ENCODE assay signal across 16 mouse cellular contexts in genomic region chr11:120575046-120575445, GRCm38 (mm10). TPM values are rescaled to one million over a fixed set of nuclear protein-coding genes. Genes with fewer than 3 reads are reported as not detected.
DNase-seq lines count a peak whose midpoint lies in the region; ATAC-seq and TF ChIP-seq lines count a peak whose summit lies in the region.
"Had no signal": no experiment of that assay in that cellular context is flagged by ENCODE, and none has a peak within 500 bp of the region (broad histone marks: within the 10 kb centered on the region; RNA-seq: fewer than 3 reads in every experiment).

No protein-coding gene starts in this region.

- no peak for TF ChIP-seq CTCF in kidney, postnatal 0 days (IDR thresholded peaks at IDR 0.05; ENCODE audit: low read depth)
- no peak for TF ChIP-seq CTCF in kidney, adult 2 months (conservative IDR thresholded peaks at IDR 0.05; ENCODE audit: insufficient read depth, insufficient read length, low read depth, low read length)

- no peaks in the 10 kb centered on the region for H3K9me3 ChIP-seq in forebrain, embryonic 10.5 days
- H3K9me3 ChIP-seq in forebrain, embryonic 14.5 days (replicated peaks; ENCODE audit: control insufficient read depth, low read length) = no peaks in the 10 kb centered on the region
- H3K9me3 ChIP-seq in kidney, postnatal 0 days (replicated peaks; ENCODE audit: low read length) = no peaks in the 10 kb centered on the region
- no peaks in the 10 kb centered on the region for H3K9me3 ChIP-seq in embryonic facial prominence, embryonic 10.5 days
- H3K9me3 ChIP-seq in liver, embryonic 13.5 days (replicated peaks) = no peaks in the 10 kb centered on the region

- DNase-seq in forebrain, embryonic 10.5 days (ENCODE audit: extremely low spot score, low spot score) = no peak
- DNase-seq in forebrain, embryonic 14.5 days (ENCODE audit: low spot score) = no peak
- no peak for DNase-seq in kidney, postnatal 0 days (ENCODE audit: low spot score)
- DNase-seq in kidney, adult 2 months = no peak
- DNase-seq in embryonic facial prominence, embryonic 10.5 days (ENCODE audit: low spot score) = no peak
- no peak for DNase-seq in liver, embryonic 13.5 days
- DNase-seq in gastrocnemius, adult 8-10 months (ENCODE audit: low spot score in 2 of 2) = no peak
- no peak for DNase-seq in adrenal gland, adult (ENCODE audit: inconsistent age in 2 of 2, low spot score in 1 of 2)
- DNase-seq: cerebellum, adult 18-20 months; embryo, embryonic 11 days; heart, adult 18-20 months; kidney, postnatal 36 days; layer of hippocampus, postnatal 36 days; lung, postnatal 4 days had no signal

- no peaks in the 10 kb centered on the region for H3K27me3 ChIP-seq in forebrain, embryonic 10.5 days (ENCODE audit: poor library complexity, severe bottlenecking)
- H3K27me3 ChIP-seq in forebrain, embryonic 14.5 days (replicated peaks; ENCODE audit: control insufficient read depth, insufficient read depth, low read length) = no peaks in the 10 kb centered on the region
- H3K27me3 ChIP-seq in kidney, postnatal 0 days (ENCODE audit: insufficient read depth, low read length) = no peaks in the 10 kb centered on the region
- no peaks in the 10 kb centered on the region for H3K27me3 ChIP-seq in kidney, adult 2 months (replicated peaks; ENCODE audit: control insufficient read depth, insufficient read depth, low read length)
- no peaks in the 10 kb centered on the region for H3K27me3 ChIP-seq in embryonic facial prominence, embryonic 10.5 days (replicated peaks; ENCODE audit: low read depth, poor library complexity, severe bottlenecking)
- no peaks in the 10 kb centered on the region for H3K27me3 ChIP-seq in liver, embryonic 13.5 days

- no peak for TF ChIP-seq POLR2A in kidney, adult 2 months (IDR thresholded peaks at IDR 0.05; ENCODE audit: low read depth, low read length)

- H3K4me3 ChIP-seq in forebrain, embryonic 10.5 days = peak overlapping the region; percentile 95
- H3K4me3 ChIP-seq in forebrain, embryonic 14.5 days (ENCODE audit: low read depth, low read length) = no peak overlapping the region
- no peak overlapping the region for H3K4me3 ChIP-seq in kidney, postnatal 0 days (replicated peaks; ENCODE audit: low read depth, low read length)
- H3K4me3 ChIP-seq in kidney, adult 2 months (ENCODE audit: insufficient read depth, low read depth, low read length) = no peak overlapping the region
- H3K4me3 ChIP-seq in embryonic facial prominence, embryonic 10.5 days = peak overlapping the region; percentile 64
- H3K4me3 ChIP-seq in liver, embryonic 13.5 days (replicated peaks) = peak overlapping the region; percentile 96

- no peak overlapping the region for H3K4me2 ChIP-seq in forebrain, embryonic 14.5 days (ENCODE audit: low read length)
- H3K4me2 ChIP-seq in kidney, postnatal 0 days (ENCODE audit: low read length) = no peak overlapping the region
- peak overlapping the region; percentile 93 for H3K4me2 ChIP-seq in liver, embryonic 13.5 days

- no peak for ATAC-seq in forebrain, embryonic 14.5 days
- ATAC-seq in kidney, postnatal 0 days (replicated peaks; ENCODE audit: low FRiP score, low read depth) = no peak
- ATAC-seq in liver, embryonic 13.5 days (ENCODE audit: low read depth) = no peak

- 0 out of 2 replicates have a peak overlapping the region, but pooled peaks have one; percentile 95 for H3K27ac ChIP-seq in forebrain, embryonic 10.5 days
- no peak overlapping the region for H3K27ac ChIP-seq in forebrain, embryonic 14.5 days (ENCODE audit: low read depth, low read length)
- H3K27ac ChIP-seq in kidney, postnatal 0 days = no peak overlapping the region
- H3K27ac ChIP-seq in kidney, adult 2 months (ENCODE audit: insufficient read depth, low read depth, low read length) = no peak overlapping the region
- no peak overlapping the region for H3K27ac ChIP-seq in embryonic facial prominence, embryonic 10.5 days (replicated peaks)
- H3K27ac ChIP-seq in liver, embryonic 13.5 days = peak overlapping the region; percentile 90

- WGBS in forebrain, embryonic 10.5 days = 77% methylated on average over 2 of the region's 2 CpGs
- WGBS in forebrain, embryonic 14.5 days = 85% methylated on average over 2 of the region's 2 CpGs
- 67% methylated on average over 2 of the region's 2 CpGs for WGBS in kidney, postnatal 0 days
- WGBS in kidney, adult 2 months = 87% methylated on average over 2 of the region's 2 CpGs
- 79% methylated on average over 2 of the region's 2 CpGs for WGBS in embryonic facial prominence, embryonic 10.5 days
- 79% methylated on average over 2 of the region's 2 CpGs for WGBS in liver, embryonic 13.5 days (ENCODE audit: insufficient replicate concordance)

- H3K36me3 ChIP-seq in forebrain, embryonic 10.5 days (replicated peaks) = peaks cover 55% of the 10 kb centered on the region
- H3K36me3 ChIP-seq in forebrain, embryonic 14.5 days (ENCODE audit: control insufficient read depth, insufficient read depth, low read length) = peaks cover 43% of the 10 kb centered on the region
- H3K36me3 ChIP-seq in kidney, postnatal 0 days (ENCODE audit: insufficient read depth, low read length) = peaks cover 32% of the 10 kb centered on the region
- H3K36me3 ChIP-seq in kidney, adult 2 months (ENCODE audit: control insufficient read depth, insufficient read depth, low read length) = peaks cover 3% of the 10 kb centered on the region
- H3K36me3 ChIP-seq in embryonic facial prominence, embryonic 10.5 days (replicated peaks) = peaks cover 56% of the 10 kb centered on the region
- H3K36me3 ChIP-seq in liver, embryonic 13.5 days = peaks cover 45% of the 10 kb centered on the region

- H3K9ac ChIP-seq in forebrain, embryonic 14.5 days (ENCODE audit: low read length) = no peak overlapping the region
- 0 out of 2 replicates have a peak overlapping the region, but pooled peaks have one; percentile 4 for H3K9ac ChIP-seq in kidney, postnatal 0 days (ENCODE audit: low read depth, low read length)
- peak overlapping the region; percentile 95 for H3K9ac ChIP-seq in liver, embryonic 13.5 days

- H3K4me1 ChIP-seq in forebrain, embryonic 10.5 days = peaks cover 53% of the 10 kb centered on the region
- H3K4me1 ChIP-seq in forebrain, embryonic 14.5 days (ENCODE audit: control insufficient read depth, insufficient read depth, low read length) = peaks cover 9% of the 10 kb centered on the region
- H3K4me1 ChIP-seq in kidney, postnatal 0 days (replicated peaks; ENCODE audit: insufficient read depth, low read length) = peaks cover 12% of the 10 kb centered on the region
- H3K4me1 ChIP-seq in kidney, adult 2 months (ENCODE audit: control insufficient read depth, insufficient read depth, low read length) = peaks cover 40% of the 10 kb centered on the region
- peaks cover 48% of the 10 kb centered on the region for H3K4me1 ChIP-seq in embryonic facial prominence, embryonic 10.5 days
- peaks cover 84% of the 10 kb centered on the region for H3K4me1 ChIP-seq in liver, embryonic 13.5 days (replicated peaks)

RNA-seq across cellular contexts. Expression of gene P4hb, which starts 2.0 kb away (rescaled TPM):
- polyA plus RNA-seq in forebrain, embryonic 10.5 days (2016; fragmentation: Nextera tagmentation; extraction: Ambion mirVana) = 485 and 533 TPM in 2 replicates
- 325 and 332 TPM in 2 replicates for polyA plus RNA-seq in forebrain, embryonic 14.5 days (2014; fragmentation: Nextera tagmentation; extraction: Ambion mirVana)
- 635 and 676 TPM in 2 replicates for polyA plus RNA-seq in kidney, postnatal 0 days (2015; fragmentation: Nextera tagmentation; extraction: Ambion mirVana)
- 323 and 342 TPM in 2 replicates for polyA plus RNA-seq in kidney, adult 2 months (2012; rRNA removed)
- 556 and 565 TPM in 2 replicates for polyA plus RNA-seq in embryonic facial prominence, embryonic 10.5 days (2016; fragmentation: Nextera tagmentation; extraction: Ambion mirVana)
- 403 and 453 TPM in 2 replicates for polyA plus RNA-seq in liver, embryonic 13.5 days (2015; fragmentation: Nextera tagmentation; extraction: Ambion mirVana)
- total RNA-seq in gastrocnemius, adult 8-10 months (2022) = 100 to 1,000 TPM; 162 to 245 (median 209) TPM

RNA-seq across cellular contexts. Expression of gene Arhgdia, which starts 6.4 kb away (rescaled TPM):
- polyA plus RNA-seq in forebrain, embryonic 10.5 days (2016; fragmentation: Nextera tagmentation; extraction: Ambion mirVana) = 744 and 753 TPM in 2 replicates
- 449 and 481 TPM in 2 replicates for polyA plus RNA-seq in forebrain, embryonic 14.5 days (2014; fragmentation: Nextera tagmentation; extraction: Ambion mirVana)
- polyA plus RNA-seq in kidney, postnatal 0 days (2015; fragmentation: Nextera tagmentation; extraction: Ambion mirVana) = 444 and 506 TPM in 2 replicates
- polyA plus RNA-seq in kidney, adult 2 months (2012; rRNA removed) = 543 and 613 TPM in 2 replicates
- polyA plus RNA-seq in embryonic facial prominence, embryonic 10.5 days (2016; fragmentation: Nextera tagmentation; extraction: Ambion mirVana) = 735 and 777 TPM in 2 replicates
- 258 and 276 TPM in 2 replicates for polyA plus RNA-seq in liver, embryonic 13.5 days (2015; fragmentation: Nextera tagmentation; extraction: Ambion mirVana)
- total RNA-seq in gastrocnemius, adult 8-10 months (2022) = 10 to 100 TPM; 74.3 to 86.2 (median 80.7) TPM

RNA-seq across cellular contexts. Expression of gene Alyref, which starts 23.1 kb away (rescaled TPM):
- 618 and 646 TPM in 2 replicates for polyA plus RNA-seq in forebrain, embryonic 10.5 days (2016; fragmentation: Nextera tagmentation; extraction: Ambion mirVana)
- 318 and 352 TPM in 2 replicates for polyA plus RNA-seq in forebrain, embryonic 14.5 days (2014; fragmentation: Nextera tagmentation; extraction: Ambion mirVana)
- polyA plus RNA-seq in kidney, postnatal 0 days (2015; fragmentation: Nextera tagmentation; extraction: Ambion mirVana) = 341 and 361 TPM in 2 replicates
- polyA plus RNA-seq in kidney, adult 2 months (2012; rRNA removed) = 18.8 and 29.0 TPM in 2 replicates
- 620 and 640 TPM in 2 replicates for polyA plus RNA-seq in embryonic facial prominence, embryonic 10.5 days (2016; fragmentation: Nextera tagmentation; extraction: Ambion mirVana)
- polyA plus RNA-seq in liver, embryonic 13.5 days (2015; fragmentation: Nextera tagmentation; extraction: Ambion mirVana) = 379 and 416 TPM in 2 replicates
- total RNA-seq in gastrocnemius, adult 8-10 months (2022) = 10 to 100 TPM; 20.1 to 40.8 (median 35.8) TPM

RNA-seq across cellular contexts. Expression of gene Anapc11, which starts 23.2 kb away (rescaled TPM):
- 218 and 228 TPM in 2 replicates for polyA plus RNA-seq in forebrain, embryonic 10.5 days (2016; fragmentation: Nextera tagmentation; extraction: Ambion mirVana)
- polyA plus RNA-seq in forebrain, embryonic 14.5 days (2014; fragmentation: Nextera tagmentation; extraction: Ambion mirVana) = 237 and 281 TPM in 2 replicates
- 159 and 168 TPM in 2 replicates for polyA plus RNA-seq in kidney, postnatal 0 days (2015; fragmentation: Nextera tagmentation; extraction: Ambion mirVana)
- polyA plus RNA-seq in kidney, adult 2 months (2012; rRNA removed) = 137 and 143 TPM in 2 replicates
- 192 and 198 TPM in 2 replicates for polyA plus RNA-seq in embryonic facial prominence, embryonic 10.5 days (2016; fragmentation: Nextera tagmentation; extraction: Ambion mirVana)
- 99.1 and 102 TPM in 2 replicates for polyA plus RNA-seq in liver, embryonic 13.5 days (2015; fragmentation: Nextera tagmentation; extraction: Ambion mirVana)
- 10 to 100 TPM; 42.5 to 54.1 (median 49.7) TPM for total RNA-seq in gastrocnemius, adult 8-10 months (2022)

RNA-seq across cellular contexts. Expression of gene Ppp1r27, which starts 24.1 kb away (rescaled TPM):
- polyA plus RNA-seq in forebrain, embryonic 10.5 days (2016; fragmentation: Nextera tagmentation; extraction: Ambion mirVana) = not detected in 2 replicates
- polyA plus RNA-seq in forebrain, embryonic 14.5 days (2014; fragmentation: Nextera tagmentation; extraction: Ambion mirVana) = not detected in 2 replicates
- polyA plus RNA-seq in kidney, postnatal 0 days (2015; fragmentation: Nextera tagmentation; extraction: Ambion mirVana) = 0.30 TPM in 1 of 2 replicates, not detected in the other
- 9.5 TPM in 1 of 2 replicates, not detected in the other for polyA plus RNA-seq in kidney, adult 2 months (2012; rRNA removed)
- not detected in 2 replicates for polyA plus RNA-seq in embryonic facial prominence, embryonic 10.5 days (2016; fragmentation: Nextera tagmentation; extraction: Ambion mirVana)
- 0.22 TPM in 1 of 2 replicates, not detected in the other for polyA plus RNA-seq in liver, embryonic 13.5 days (2015; fragmentation: Nextera tagmentation; extraction: Ambion mirVana)
- 100 to 1,000 TPM; 157 to 382 (median 178) TPM for total RNA-seq in gastrocnemius, adult 8-10 months (2022)
- total RNA-seq: hematopoietic stem cell, adult 5-6 weeks; layer of hippocampus, postnatal 36 days had no signal
- polyA plus RNA-seq: urinary bladder, adult 2 months had no signal

Comparison
In these comparisons a context has a peak if more than half of its experiments do, and no peak if none do; other contexts are left out.
1. H3K27ac ChIP-seq: peak in forebrain, embryonic 10.5 days (single experiment) and liver, embryonic 13.5 days (single experiment); none in forebrain, embryonic 14.5 days (single experiment), kidney, postnatal 0 days (single experiment), kidney, adult 2 months (single experiment) and embryonic facial prominence, embryonic 10.5 days (single experiment).
2. H3K4me3 ChIP-seq: peak in forebrain, embryonic 10.5 days (single experiment), embryonic facial prominence, embryonic 10.5 days (single experiment) and liver, embryonic 13.5 days (single experiment); none in forebrain, embryonic 14.5 days (single experiment), kidney, postnatal 0 days (single experiment) and kidney, adult 2 months (single experiment).
3. RNA of gene Alyref, which starts 23.1 kb away (polyA plus RNA-seq): 620 to 640 TPM in embryonic facial prominence, embryonic 10.5 days, 618 to 646 TPM in forebrain, embryonic 10.5 days, 379 to 416 TPM in liver, embryonic 13.5 days, 341 to 361 TPM in kidney, postnatal 0 days and 318 to 352 TPM in forebrain, embryonic 14.5 days; 18.8 to 29.0 TPM in kidney, adult 2 months; every median in the first group is over 10 times any median in the second.